Mouse (Mus musculus): ENCODE data around the gene Epn3. TPM values are rescaled to one million over a fixed set of nuclear protein-coding genes. Genes with fewer than 3 reads are reported as not detected.

Gene Epn3
- total RNA-seq (2012; rRNA removed) (0.04 TPM in 1 of 2 replicates, not detected in the other), total RNA-seq (2014; rRNA removed) (0.05 TPM in 1 of 2 replicates, not detected in the other), polyA plus RNA-seq (2012; ENCODE audit: insufficient read length, low read depth) (0.11 and 0.19 TPM in 2 replicates)

DNA sequence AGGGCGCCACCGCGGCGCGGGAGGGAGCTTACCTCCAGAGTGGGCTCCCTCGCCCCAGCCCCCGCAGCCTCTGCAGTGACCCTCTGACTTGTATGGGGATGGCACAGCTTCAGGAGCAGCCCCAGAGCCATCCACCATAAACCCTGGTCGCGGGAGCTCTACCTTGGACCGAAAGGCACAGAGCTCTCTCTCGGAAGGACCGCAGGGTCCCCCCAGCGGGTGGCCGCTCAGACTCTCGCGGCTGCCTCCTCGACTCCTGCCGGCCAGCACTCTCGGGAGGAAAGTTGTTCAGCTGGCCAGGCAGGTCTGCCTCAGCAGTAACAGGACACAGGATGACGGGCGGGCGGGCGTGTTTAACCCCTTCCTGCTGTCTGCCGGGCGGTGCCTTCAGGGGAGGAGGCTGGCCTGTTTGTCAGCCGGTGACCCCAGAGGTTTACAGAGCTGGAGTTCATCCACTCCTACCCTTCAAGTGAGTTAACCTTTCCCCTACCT lies at the start of gene Epn3:
TSS of gene Epn3 (minus strand) at position 314 of the 492 bp plus-strand sequence.
- no peak for TF ChIP-seq HCFC1 (IDR thresholded peaks at IDR 0.05; ENCODE audit: low read depth, low read length)
- no peak for TF ChIP-seq KAT2A (IDR thresholded peaks at IDR 0.05; ENCODE audit: insufficient replicate concordance, low read length)
- TF ChIP-seq SMC3 (IDR thresholded peaks at IDR 0.05; ENCODE audit: low read depth, low read length) = no peak
- no peak for TF ChIP-seq MXI1 (IDR thresholded peaks at IDR 0.05; ENCODE audit: low read depth, low read length)
- no peak for TF ChIP-seq IRF4 (IDR thresholded peaks at IDR 0.05; ENCODE audit: low read depth, low read length)
- Histone ChIP-seq H3K4me1 (ENCODE audit: control insufficient read depth in 1 of 2, insufficient read depth in 2 of 2) (peaks cover 9 to 26% of the 10 kb centered on the region in 2 experiments; a peak in 3 of 4 replicates), H3K27me3 (replicated peaks) (peaks cover 79% of the 10 kb centered on the region), H3K9me3 (replicated peaks; ENCODE audit: low read length) (no peaks in the 10 kb centered on the region), H3K4me3 (replicated peaks in 1 of 3; ENCODE audit: low read depth in 2 of 3, low read length in 2 of 3, poor library complexity in 1 of 3) (no peak within 1 kb of the TSS), H3K36me3 (replicated peaks in 1 of 2; ENCODE audit: control insufficient read depth in 1 of 2, insufficient read depth in 1 of 2, low read length in 1 of 2) (no peaks in the 10 kb centered on the region), H3K4me2 (ENCODE audit: insufficient read depth, low read depth, poor library complexity, severe bottlenecking) (no peak within 1 kb of the TSS), H3K79me2 (replicated peaks; ENCODE audit: control insufficient read depth, extremely low read depth, insufficient read depth, poor library complexity, severe bottlenecking) (no peaks in the 10 kb centered on the region), H3K27ac (ENCODE audit: insufficient read depth, low read depth) (no peak within 1 kb of the TSS), H3K9ac (ENCODE audit: insufficient read depth, low read depth) (no peak within 1 kb of the TSS)
- DNase-seq (ENCODE audit: extremely low read depth) = no peak
- in situ Hi-C loops (cut with MboI; ENCODE audit: low pct_ligation_motif_present, low pct_unique_long_range_greater_than_20kb, low sequenced_read_pairs) = loop anchor here (5.0 kb wide), 1 partner anchor 38 kb away; no protein-coding TSS in a partner anchor
- dilution Hi-C loops (cut with MboI; ENCODE audit: extremely low pct_ligation_motif_present, extremely low pct_unique_long_range_greater_than_20kb, low sequenced_read_pairs) = no loop called here

DNA sequence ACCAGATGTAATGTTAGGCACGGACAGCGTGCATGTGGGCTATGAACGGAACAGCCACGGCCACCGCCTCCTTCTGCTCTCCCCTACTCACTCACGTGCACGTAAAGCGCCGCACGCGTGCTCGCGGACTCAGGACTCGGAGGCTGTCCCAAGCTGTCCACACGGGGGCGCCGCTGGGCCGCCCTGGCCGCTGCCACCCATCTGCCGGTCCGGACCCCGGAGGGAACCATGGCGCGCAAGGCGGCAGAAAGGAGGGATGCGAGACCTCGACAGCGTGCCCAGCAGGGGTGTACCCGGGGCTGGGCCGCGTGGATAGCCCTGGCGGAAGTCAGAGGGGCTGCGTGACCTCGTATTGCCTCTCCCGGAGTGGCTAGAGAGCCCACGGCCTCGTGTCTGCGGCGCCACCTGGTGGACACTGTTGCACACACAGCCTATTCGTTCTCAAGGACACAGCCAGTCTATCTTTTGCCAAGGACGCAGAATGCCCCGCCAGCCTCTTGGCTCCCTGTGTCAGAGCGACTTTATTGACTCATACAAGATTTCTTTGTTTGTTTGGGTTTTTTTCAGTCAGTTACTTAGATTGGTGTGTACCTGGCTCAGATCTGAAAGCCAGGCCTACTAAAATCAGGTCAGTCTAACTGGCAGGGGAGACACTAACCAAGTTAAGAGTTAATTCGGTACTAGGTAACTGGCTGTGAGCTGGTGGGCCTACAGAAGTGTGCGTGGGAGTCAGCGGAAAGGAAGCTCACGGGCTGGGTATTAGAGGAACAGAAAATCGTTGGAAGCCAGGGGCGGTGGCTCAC lies 49.3 kb upstream of the Epn3 start, which contains the start of gene Rsad1:
TSS of gene Rsad1 (minus strand) at position 368 of the 803 bp plus-strand sequence.
- Histone ChIP-seq H3K9me3 (replicated peaks; ENCODE audit: low read length) (peaks cover 3% of the 10 kb centered on the region), H3K4me1 (ENCODE audit: control insufficient read depth in 1 of 2, insufficient read depth in 2 of 2) (peaks cover 2 to 25% of the 10 kb centered on the region in 2 experiments), H3K36me3 (replicated peaks in 1 of 2; ENCODE audit: control insufficient read depth in 1 of 2, insufficient read depth in 1 of 2, low read length in 1 of 2) (peaks cover 0 to 30% of the 10 kb centered on the region in 2 experiments), H3K27ac (ENCODE audit: insufficient read depth, low read depth) (peak within 1 kb of the TSS; percentile 56), H3K9ac (ENCODE audit: insufficient read depth, low read depth) (peak within 1 kb of the TSS; percentile 32), H3K4me2 (ENCODE audit: insufficient read depth, low read depth, poor library complexity, severe bottlenecking) (peak within 1 kb of the TSS; percentile 50), H3K4me3 (replicated peaks in 1 of 3; ENCODE audit: low read depth in 2 of 3, low read length in 2 of 3, poor library complexity in 1 of 3) (peak within 1 kb of the TSS; percentile 59 to 94 (median 64)), H3K79me2 (replicated peaks; ENCODE audit: control insufficient read depth, extremely low read depth, insufficient read depth, poor library complexity, severe bottlenecking) (no peaks in the 10 kb centered on the region), H3K27me3 (replicated peaks) (no peaks in the 10 kb centered on the region)
- dilution Hi-C loops (cut with MboI; ENCODE audit: extremely low pct_ligation_motif_present, extremely low pct_unique_long_range_greater_than_20kb, low sequenced_read_pairs) (no loop called here), in situ Hi-C loops (cut with MboI; ENCODE audit: low pct_ligation_motif_present, low pct_unique_long_range_greater_than_20kb, low sequenced_read_pairs) (no loop called here)
- peak; percentile 96 for DNase-seq (ENCODE audit: extremely low read depth)
- TF ChIP-seq USF2 (conservative IDR thresholded peaks at IDR 0.05; ENCODE audit: low read depth, low read length) (no peak), CHD2 (IDR thresholded peaks at IDR 0.05; ENCODE audit: low read length) (no peak), ETS1 (conservative IDR thresholded peaks at IDR 0.05; ENCODE audit: low read depth, low read length) (peak; percentile 12; the same call in 1 of the 2 replicates), EP300 (IDR thresholded peaks at IDR 0.05; ENCODE audit: low read length) (no peak; the same call in 1 of the 2 replicates), ZMIZ1 (IDR thresholded peaks at IDR 0.05; ENCODE audit: low read depth, low read length) (no peak; the same call in 1 of the 2 replicates), GABPA (IDR thresholded peaks at IDR 0.05; ENCODE audit: insufficient replicate concordance, low read depth, low read length) (peak; percentile 5; the same call in 1 of the 2 replicates), MXI1 (IDR thresholded peaks at IDR 0.05; ENCODE audit: low read depth, low read length) (peak; percentile 96), USF1 (IDR thresholded peaks at IDR 0.05; ENCODE audit: low read depth, low read length) (peak; percentile 58), ZC3H11A (IDR thresholded peaks at IDR 0.05; ENCODE audit: low read depth, low read length) (no peak), ELF1 (IDR thresholded peaks at IDR 0.05; ENCODE audit: low read depth, low read length) (peak; percentile 84), ZKSCAN1 (IDR thresholded peaks at IDR 0.05; ENCODE audit: borderline replicate concordance, low read depth, low read length) (no peak), MYC (IDR thresholded peaks at IDR 0.05; ENCODE audit: low read depth, low read length) (peak; percentile 98), MAZ (IDR thresholded peaks at IDR 0.05; ENCODE audit: low read depth, low read length) (peak; percentile 73), RCOR1 (conservative IDR thresholded peaks at IDR 0.05; ENCODE audit: low read depth, low read length) (no peak), JUN (IDR thresholded peaks at IDR 0.05; ENCODE audit: insufficient read depth, low read depth, low read length) (no peak), MEF2A (IDR thresholded peaks at IDR 0.05; ENCODE audit: borderline replicate concordance, low read depth, low read length) (no peak; the same call in none of the 2 replicates), NRF1 (IDR thresholded peaks at IDR 0.05; ENCODE audit: low read depth, low read length) (peak; percentile 61; the same call in 1 of the 2 replicates), IRF4 (IDR thresholded peaks at IDR 0.05; ENCODE audit: low read depth, low read length) (peak; percentile 64), SIN3A (IDR thresholded peaks at IDR 0.05; ENCODE audit: low read length) (peak; percentile 77), TCF12 (IDR thresholded peaks at IDR 0.05; ENCODE audit: low read depth, low read length) (0 out of 2 replicates have a peak, but pooled peaks have one; percentile 60), UBTF (IDR thresholded peaks at IDR 0.05; ENCODE audit: low read depth, low read length) (peak; percentile 80; the same call in 1 of the 2 replicates), POLR2AphosphoS2 (IDR thresholded peaks at IDR 0.05; ENCODE audit: low read depth, low read length) (no peak), PAX5 (IDR thresholded peaks at IDR 0.05; ENCODE audit: low read length) (no peak), BHLHE40 (IDR thresholded peaks at IDR 0.05; ENCODE audit: low read depth, low read length) (peak; percentile 100), JUND (conservative IDR thresholded peaks at IDR 0.05; ENCODE audit: low read depth, low read length) (0 out of 2 replicates have a peak, but pooled peaks have one; percentile 19)

Data from CH12.LX (cell line).